Mouse (Mus musculus): ENCODE measurements at regions not wholly inside any gene's neighbourhood (a gene's known extent, or its start where the extent isn't known, plus 50 kb on each side); places are given as distances from the start of the nearest gene placed in this dataset.

GRCm38 (mm10) chr1:52553871-52554270, 53.4 kb upstream of the Nab1 start:
- H3K36me3 ChIP-seq (ENCODE audit: control insufficient read depth, insufficient read depth, low read length), result no peaks in the 10 kb centered on the region
- H3K27ac ChIP-seq (ENCODE audit: low read length), result no peak overlapping the region
- no peaks in the 10 kb centered on the region for H3K27me3 ChIP-seq (ENCODE audit: control insufficient read depth, insufficient read depth, low read depth, low read length)
- 43% methylated on average over 4 of the region's 4 CpGs for WGBS
- no peak for ATAC-seq (ENCODE audit: low read depth)
- H3K4me1 ChIP-seq (replicated peaks; ENCODE audit: control insufficient read depth, insufficient read depth, low read length), result no peaks in the 10 kb centered on the region
- H3K4me3 ChIP-seq (ENCODE audit: low read length), result no peak overlapping the region
- H3K9me3 ChIP-seq (ENCODE audit: control insufficient read depth, low read length), result no peaks in the 10 kb centered on the region
- H3K9ac ChIP-seq (ENCODE audit: low read length), result no peak overlapping the region
- H3K4me2 ChIP-seq (ENCODE audit: low read depth, low read length), result no peak overlapping the region

- H3K4me3 ChIP-seq (ENCODE audit: low read length), result no peak overlapping the region
- no peaks in the 10 kb centered on the region for H3K36me3 ChIP-seq (ENCODE audit: control insufficient read depth, insufficient read depth, low read length)
- H3K4me1 ChIP-seq (replicated peaks; ENCODE audit: control insufficient read depth, insufficient read depth, low read length), result no peaks in the 10 kb centered on the region
- WGBS, result 10% methylated on average over 6 of the region's 6 CpGs
- H3K27me3 ChIP-seq (ENCODE audit: control insufficient read depth, insufficient read depth, low read depth, low read length), result no peaks in the 10 kb centered on the region
- no peaks in the 10 kb centered on the region for H3K9me3 ChIP-seq (ENCODE audit: control insufficient read depth, low read length)
- ATAC-seq (ENCODE audit: low read depth), result no peak
- H3K27ac ChIP-seq (ENCODE audit: low read length), result no peak overlapping the region
- no peak overlapping the region for H3K9ac ChIP-seq (ENCODE audit: low read length)
- no peak overlapping the region for H3K4me2 ChIP-seq (ENCODE audit: low read depth, low read length)
Measured at GRCm38 (mm10) chr1:52565812-52566211, 64.7 kb upstream of the Nemp2 start.

GRCm38 (mm10) chr1:52571674-52572073, 58.8 kb upstream of the Nemp2 start:
- Histone ChIP-seq H3K36me3 (ENCODE audit: control insufficient read depth, insufficient read depth, low read length) (no peaks in the 10 kb centered on the region), H3K9me3 (ENCODE audit: control insufficient read depth, low read length) (no peaks in the 10 kb centered on the region), H3K27me3 (ENCODE audit: control insufficient read depth, insufficient read depth, low read depth, low read length) (no peaks in the 10 kb centered on the region), H3K4me2 (ENCODE audit: low read depth, low read length) (no peak overlapping the region), H3K4me3 (ENCODE audit: low read length) (no peak overlapping the region), H3K9ac (ENCODE audit: low read length) (no peak overlapping the region), H3K27ac (ENCODE audit: low read length) (no peak overlapping the region), H3K4me1 (replicated peaks; ENCODE audit: control insufficient read depth, insufficient read depth, low read length) (peaks cover 2% of the 10 kb centered on the region; the same call in 1 of the 2 replicates)
- peak; percentile 62 for ATAC-seq (ENCODE audit: low read depth)
- 49% methylated on average over 5 of the region's 5 CpGs for WGBS

GRCm38 (mm10) chr1:52578298-52579056, 52.0 kb upstream of the Nemp2 start:
- Histone ChIP-seq H3K4me1 (replicated peaks; ENCODE audit: control insufficient read depth, insufficient read depth, low read length) (peaks cover 23% of the 10 kb centered on the region), H3K27me3 (ENCODE audit: control insufficient read depth, insufficient read depth, low read depth, low read length) (no peaks in the 10 kb centered on the region), H3K36me3 (ENCODE audit: control insufficient read depth, insufficient read depth, low read length) (no peaks in the 10 kb centered on the region), H3K4me3 (ENCODE audit: low read length) (no peak overlapping the region), H3K4me2 (ENCODE audit: low read depth, low read length) (no peak overlapping the region), H3K9ac (ENCODE audit: low read length) (no peak overlapping the region), H3K9me3 (ENCODE audit: control insufficient read depth, low read length) (no peaks in the 10 kb centered on the region), H3K27ac (ENCODE audit: low read length) (peak overlapping the region; percentile 43)
- WGBS, result 18% methylated on average over 5 of the region's 5 CpGs
- peak; percentile 84 for ATAC-seq (ENCODE audit: low read depth)

GRCm38 (mm10) chr1:52580132-52580896, 50.2 kb upstream of the Nemp2 start:
- Histone ChIP-seq H3K27ac (ENCODE audit: low read length) (no peak overlapping the region), H3K4me1 (replicated peaks; ENCODE audit: control insufficient read depth, insufficient read depth, low read length) (peaks cover 23% of the 10 kb centered on the region), H3K4me3 (ENCODE audit: low read length) (no peak overlapping the region), H3K9ac (ENCODE audit: low read length) (no peak overlapping the region), H3K36me3 (ENCODE audit: control insufficient read depth, insufficient read depth, low read length) (no peaks in the 10 kb centered on the region), H3K9me3 (ENCODE audit: control insufficient read depth, low read length) (no peaks in the 10 kb centered on the region), H3K4me2 (ENCODE audit: low read depth, low read length) (no peak overlapping the region), H3K27me3 (ENCODE audit: control insufficient read depth, insufficient read depth, low read depth, low read length) (no peaks in the 10 kb centered on the region)
- WGBS, result 74% methylated on average over 4 of the region's 4 CpGs
- no peak for ATAC-seq (ENCODE audit: low read depth)

Data from lung, embryonic 16.5 days (tissue).